Mouse (Mus musculus): ENCODE measurements around the gene Nudt6. TPM values are rescaled to one million over a fixed set of nuclear protein-coding genes. Genes with fewer than 3 reads are reported as not detected.

Nudt6 gene
- 23.0 TPM for total RNA-seq (2023)

DNA sequence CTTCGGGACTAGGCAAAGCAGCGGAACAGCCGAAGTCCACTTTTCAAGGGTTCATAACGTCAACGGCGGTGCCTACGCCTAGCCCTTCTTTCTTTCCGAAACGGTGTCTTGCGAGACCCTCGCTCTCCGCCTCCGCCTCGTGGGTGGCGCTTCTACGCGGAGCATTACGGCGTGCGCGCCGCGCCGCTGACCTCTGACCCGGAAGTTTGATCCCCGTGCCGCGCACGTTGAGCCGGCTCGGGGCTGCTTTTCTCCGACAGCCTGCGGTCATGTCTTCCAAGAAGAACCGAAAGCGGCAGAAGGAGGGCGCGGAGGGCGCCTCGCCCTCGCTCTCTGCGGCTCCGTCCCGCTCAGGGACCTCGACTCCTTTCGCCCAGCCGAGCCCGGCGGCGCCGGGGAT lies at the start of gene Nudt6:
Gene Nudt6, minus strand, starts transcription at position 140 of the 400 bp plus-strand sequence.

DNA sequence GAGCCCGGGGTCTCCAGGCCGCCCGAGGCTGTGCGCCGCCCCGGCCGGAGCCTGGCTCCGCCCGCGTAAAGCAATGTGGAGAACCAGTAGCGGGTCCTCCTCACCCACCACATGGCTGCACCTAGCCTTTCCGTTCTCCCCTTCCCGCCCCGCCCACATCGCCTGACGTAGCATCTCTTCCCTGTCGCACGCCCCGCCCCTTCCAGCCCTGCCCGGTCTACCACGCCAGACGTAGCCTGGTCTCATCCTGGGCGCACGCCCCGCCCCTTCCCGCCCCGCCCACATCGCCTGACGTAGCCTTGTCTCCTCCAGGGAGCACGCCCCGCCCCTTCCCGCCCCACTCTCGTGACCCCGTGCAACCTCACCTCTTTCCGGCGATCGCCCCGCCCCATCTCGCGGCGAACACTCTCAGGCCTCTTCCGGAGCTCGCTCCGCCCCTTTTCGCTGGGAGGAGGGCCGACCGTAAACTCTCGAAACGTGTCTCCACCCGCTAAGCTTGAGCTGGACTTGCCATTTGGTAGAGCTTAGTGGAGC lies 486 bp downstream of the Nudt6 start, which contains the start of gene Spata5:
Gene Spata5, plus strand, starts transcription at position 439 of the 534 bp plus-strand sequence.

Other genes starting within 250 kb of the Nudt6 start
- not detected for gene Il21, start 187.6 kb downstream of the Nudt6 start, total RNA-seq (2023)
- gene Bbs12, start 107.7 kb downstream of the Nudt6 start, total RNA-seq (2023), result 2.7 TPM
- gene Cetn4, start 107.5 kb downstream of the Nudt6 start, total RNA-seq (2023), result not detected
- gene Fgf2, start 71.9 kb downstream of the Nudt6 start, total RNA-seq (2023), result not detected
- 75.7 TPM for gene Spata5, start 315 bp downstream of the Nudt6 start, total RNA-seq (2023)
- 3.4 TPM for gene Spry1, start 219.7 kb upstream of the Nudt6 start, total RNA-seq (2023)

Measured in CD8-positive naive resting alpha-beta T cell, adult 57 days (primary cell).